Mouse (Mus musculus) gastrocnemius, adult 18-20 months (tissue): ENCODE measurements at regions not wholly inside any gene's neighbourhood (a gene's known extent, or its start where the extent isn't known, plus 50 kb on each side); places are given as distances from the start of the nearest gene placed in this dataset.
A peak's percentile ranks its signal among the peaks of the same experiment; 100 is the strongest.
"Not testable (repeated sequence)": the region's sequence is repeated elsewhere in the genome, so short reads cannot be mapped to it uniquely, and the experiment has no call there.

ENCODE experiments used
- DNase-seq: peaks from one replicate; pipeline ENCODE4 v3.0.0; 2021; ENCODE audit warnings: low spot score

DNA sequence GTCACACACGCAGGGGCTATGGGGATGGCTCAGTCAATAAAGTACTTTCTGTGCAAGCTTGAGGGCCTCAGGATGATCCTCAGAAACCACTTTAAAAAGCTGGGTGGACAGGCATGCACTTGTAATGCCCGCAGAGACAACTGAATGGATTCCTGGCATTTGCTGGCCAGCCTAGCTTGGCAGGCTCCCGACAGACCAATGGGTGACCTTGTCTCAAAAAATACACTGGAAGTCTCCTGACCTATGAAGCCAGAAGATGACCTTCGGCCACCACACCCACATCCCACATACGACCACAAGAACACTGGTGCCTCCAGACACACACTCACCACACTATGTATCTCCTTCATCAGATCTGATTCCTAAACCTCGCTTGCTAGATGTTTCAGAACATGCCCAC is 141.5 kb upstream of the Rybp start:
- DNase-seq = no peak

DNA sequence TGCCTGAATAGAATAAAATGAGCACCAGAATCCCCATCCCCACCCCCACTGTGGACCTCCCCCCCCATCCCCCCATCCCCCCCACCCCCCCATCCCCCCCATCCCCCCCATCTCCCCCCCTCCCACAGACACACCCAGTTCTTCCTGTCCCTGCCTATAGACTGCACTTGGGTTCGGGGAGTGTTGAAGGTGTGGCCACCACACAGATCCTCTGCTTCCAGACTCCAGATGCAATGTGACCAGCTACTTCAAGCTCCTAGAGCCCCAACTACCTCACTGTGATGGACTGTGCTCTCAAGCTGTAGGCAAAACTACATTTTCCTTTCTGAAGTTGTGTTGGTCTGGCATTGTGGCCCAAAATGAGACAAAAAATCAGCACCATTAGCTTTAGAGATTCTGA is 138.3 kb upstream of the Rybp start:
- no peak for DNase-seq

DNA sequence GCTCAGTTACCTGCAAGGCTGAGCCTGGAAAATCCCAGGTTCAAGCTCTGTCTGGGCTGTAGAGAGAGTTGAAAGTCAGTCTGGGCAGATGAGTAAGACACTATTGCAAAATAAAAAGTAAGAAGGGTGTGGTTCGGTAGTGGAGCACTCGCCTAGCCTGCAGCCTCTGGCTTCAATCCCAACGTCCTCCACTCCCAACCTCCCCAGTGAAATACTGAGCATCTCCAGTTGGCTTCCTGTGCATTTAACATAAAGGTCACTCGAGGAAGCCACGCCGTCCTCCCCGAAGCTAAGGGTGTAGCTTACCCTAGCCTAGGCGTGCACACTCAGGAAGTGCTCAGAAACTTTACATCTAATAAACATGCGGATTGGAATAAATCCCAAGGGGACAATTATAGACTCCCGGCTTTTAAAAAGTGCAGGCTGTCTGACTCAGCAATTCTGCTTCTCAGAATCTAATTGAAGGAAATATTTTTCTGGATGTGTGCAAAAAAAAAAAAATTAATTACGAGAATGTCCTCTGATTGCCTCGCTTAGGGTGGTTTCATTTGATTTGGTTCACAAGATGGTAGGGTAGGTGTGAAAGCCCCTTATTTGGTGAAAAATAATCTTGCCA is 137.6 kb upstream of the Rybp start:
- peak; percentile 26 for DNase-seq

DNA sequence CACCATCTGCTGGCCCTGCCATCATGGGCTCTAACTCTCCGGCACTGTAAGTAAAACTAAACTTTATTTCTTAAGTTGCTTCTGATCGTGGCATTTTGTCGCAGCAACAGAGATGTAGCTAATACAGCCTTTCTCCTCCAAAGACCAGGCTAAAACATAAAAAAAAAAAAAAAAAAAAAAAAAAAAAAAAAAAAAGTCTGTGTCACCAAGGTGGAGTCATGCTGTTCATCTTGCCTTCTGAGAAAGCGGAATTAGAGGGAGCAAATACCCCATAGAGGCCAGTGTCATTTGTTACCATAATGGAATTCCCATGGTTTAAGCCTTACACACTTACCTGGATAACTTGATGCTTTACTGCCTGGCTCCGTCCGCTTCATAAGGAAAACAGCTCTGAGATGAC is 136.9 kb upstream of the Rybp start:
- no peak for DNase-seq

DNA sequence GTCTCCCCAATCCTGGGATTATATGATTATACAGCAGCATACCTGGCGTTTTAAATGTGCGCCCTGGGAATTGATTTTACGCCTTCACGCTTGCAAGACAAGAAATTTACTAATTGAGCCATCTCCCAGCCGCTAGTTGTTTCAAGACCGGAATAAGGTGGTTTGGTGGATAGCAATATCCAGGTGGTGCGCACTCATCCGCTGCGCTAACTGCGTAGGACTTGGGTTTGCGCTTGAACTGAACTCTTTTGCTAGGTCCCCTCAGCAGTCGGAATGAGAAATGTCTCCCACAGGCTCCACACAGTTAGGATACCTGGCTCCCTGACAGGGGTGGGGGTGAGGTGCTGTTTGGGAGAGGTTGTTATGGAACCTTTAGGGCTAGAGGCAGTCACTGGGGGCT is 136.4 kb upstream of the Rybp start:
- DNase-seq = no peak

DNA sequence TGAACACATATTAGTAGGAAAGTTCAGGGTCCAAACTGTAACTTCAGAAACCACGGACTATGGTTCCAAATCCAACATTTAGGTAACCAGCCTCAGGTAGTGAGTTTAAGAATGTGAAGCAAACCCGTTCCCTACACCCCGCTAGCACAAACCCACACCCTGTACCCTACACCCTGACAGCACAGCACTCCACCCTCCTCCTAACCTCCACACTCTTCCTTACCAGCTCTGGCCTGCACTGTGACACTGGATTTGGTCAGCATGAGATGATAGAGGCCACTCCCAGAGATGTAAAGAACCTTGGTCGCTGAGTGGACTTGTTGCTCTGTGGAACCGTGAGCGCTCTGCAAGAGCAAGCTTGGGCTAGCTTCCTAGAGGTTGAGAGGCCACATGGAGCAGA is 135.3 kb upstream of the Rybp start:
- DNase-seq = no peak

DNA sequence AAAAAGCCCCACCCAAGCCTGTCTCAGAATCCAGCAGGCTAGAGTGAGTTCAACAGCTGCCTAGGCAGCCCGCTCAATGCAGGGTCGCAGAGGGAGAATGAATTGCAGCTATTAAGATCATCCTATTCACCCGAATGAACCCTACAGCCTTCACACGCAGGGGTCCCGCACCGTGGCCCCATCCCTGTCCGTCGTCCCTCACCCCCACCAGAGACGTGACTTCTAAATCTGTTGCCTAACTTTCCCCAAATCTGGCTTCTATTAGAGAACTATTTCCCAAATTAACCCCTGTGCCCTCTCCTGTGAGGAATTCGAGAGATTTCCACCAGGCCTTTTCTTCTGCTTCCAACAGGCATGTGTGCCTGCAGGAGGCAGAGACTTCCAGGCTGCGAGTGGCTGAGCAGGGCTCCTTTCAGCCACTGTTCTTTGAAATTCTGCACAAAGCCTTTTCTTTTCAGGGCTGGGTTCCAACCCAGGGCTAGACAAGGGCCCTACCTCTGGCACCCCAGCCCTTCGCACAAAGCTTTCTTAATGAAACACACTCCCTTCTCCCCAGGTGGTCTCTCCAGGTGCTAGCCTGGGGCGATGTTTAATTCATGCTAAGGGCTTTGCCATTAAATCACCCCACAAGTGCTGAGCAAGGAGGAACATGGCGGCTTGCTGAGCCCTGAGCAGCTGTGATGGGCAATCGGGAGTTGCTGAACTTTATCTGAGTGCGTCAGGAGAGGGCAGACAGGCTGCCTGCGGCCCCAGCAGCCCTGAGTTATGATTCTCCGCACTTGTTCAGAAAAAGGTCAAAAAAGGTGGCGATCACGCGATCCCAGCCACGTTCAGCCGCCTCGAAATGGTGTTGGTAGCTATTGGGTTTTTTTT is 134.7 kb upstream of the Rybp start:
- DNase-seq = no peak

DNA sequence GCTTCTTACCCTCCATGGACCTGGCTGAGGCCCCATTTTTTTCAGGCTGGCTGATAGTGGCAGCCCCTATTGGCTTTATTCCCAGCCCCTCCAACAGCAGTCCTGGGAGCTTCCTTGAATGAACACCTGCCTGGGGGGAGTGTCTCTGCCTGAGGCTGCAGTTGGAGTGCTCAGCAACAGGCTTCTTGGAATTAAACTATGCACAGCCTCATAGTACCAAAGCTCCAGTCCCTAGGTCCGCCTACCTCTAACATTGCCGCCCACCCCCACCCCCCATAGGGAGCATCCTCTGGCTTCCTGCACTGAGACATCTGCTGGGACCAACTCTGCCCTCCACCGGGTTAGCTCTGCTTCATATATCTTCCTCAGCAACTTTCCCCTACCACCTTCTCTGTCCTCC is 133.3 kb upstream of the Rybp start:
- DNase-seq = no peak

DNA sequence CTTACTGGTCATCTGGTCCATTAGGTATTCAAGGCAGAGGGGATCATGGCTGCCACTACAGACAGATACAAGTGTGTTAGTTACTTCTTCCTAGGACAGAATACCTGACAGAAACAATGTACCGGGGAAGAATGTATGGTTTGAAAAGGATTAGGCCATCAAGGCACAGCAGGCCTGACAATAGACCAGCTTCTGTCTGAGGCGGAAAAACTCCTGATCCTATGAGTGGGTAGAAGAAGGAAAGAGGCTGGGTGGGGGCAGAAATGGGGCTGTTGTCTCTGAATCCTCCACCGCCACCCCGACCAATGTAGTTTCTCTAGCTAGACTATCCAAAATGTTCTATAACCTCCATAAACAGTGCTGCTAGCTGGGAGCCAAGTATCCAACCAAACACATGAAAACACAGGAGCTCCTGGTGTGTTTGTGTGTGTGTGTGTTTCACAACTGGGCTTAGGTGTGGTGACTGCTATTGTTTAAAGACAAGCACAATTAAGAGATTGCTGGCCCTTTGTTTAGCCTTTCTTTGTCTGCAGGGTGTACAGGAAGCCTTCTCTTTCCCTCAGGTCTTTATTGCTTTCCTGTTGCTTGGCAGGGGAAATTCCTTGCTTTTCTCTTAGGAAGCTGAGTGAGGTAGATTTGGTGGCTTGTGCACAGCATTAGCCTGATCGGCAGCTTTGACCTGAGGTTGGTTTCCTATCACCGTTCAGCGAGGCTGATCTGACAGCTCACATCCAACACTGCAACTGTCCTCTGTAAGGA is 132.7 kb upstream of the Rybp start:
- no peak for DNase-seq

DNA sequence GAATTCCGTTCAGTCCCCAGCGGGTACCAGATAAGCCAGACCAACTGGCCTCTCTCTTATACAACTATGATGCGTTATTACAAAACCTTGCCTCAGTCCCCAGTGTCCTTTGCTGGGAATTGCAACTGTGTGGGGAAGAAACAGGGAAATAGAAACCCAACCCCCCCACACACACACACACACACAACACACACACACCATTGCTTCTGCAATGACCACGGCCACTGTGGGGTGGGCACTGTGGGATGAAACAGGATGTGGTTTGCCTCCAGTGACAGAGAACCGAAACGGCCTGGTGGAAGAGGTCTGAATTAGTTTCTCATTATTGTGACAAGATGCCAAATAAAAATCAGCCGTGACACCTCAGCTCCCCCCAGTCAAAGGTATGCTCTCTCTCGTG is 128.8 kb upstream of the Rybp start:
- no peak for DNase-seq

DNA sequence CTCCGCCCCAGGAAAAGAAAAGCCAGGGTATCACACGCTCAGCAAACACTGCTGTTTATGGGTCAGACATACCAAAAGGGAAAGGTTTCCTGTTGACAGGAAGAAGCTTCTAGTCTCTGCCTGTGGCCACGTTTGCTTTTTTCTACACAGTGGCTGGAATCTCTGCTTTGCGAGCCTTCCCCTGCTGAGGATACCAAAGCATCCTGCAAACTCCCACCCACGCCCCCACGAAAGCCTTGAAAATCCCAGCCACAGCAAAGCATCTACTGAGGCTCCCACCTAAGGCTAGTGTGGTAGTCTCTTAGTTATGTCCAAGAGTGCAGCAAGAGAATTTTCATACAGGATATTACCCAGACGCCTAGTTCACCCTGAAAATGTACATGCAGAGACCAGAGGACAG is 128.2 kb upstream of the Rybp start:
- DNase-seq = no peak

DNA sequence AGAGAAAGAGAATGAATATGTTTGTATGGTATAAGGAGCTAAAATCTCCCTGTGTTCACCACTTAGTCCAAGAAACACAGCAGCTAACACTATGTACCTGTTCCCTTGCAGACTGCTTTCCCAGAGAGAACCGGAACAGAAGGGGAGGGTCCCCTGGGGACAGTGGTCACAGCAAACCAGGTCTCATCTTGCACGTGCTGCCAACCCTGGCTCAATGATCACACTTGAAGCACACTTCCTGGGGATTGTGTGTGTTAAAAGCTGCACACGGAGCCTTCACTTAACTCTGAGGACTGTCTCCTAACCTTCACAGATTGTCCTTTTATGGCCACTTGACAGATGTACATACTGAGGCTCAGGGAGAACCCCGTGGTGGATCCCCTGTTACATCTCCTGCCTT is 127.6 kb upstream of the Rybp start:
- DNase-seq = no peak

DNA sequence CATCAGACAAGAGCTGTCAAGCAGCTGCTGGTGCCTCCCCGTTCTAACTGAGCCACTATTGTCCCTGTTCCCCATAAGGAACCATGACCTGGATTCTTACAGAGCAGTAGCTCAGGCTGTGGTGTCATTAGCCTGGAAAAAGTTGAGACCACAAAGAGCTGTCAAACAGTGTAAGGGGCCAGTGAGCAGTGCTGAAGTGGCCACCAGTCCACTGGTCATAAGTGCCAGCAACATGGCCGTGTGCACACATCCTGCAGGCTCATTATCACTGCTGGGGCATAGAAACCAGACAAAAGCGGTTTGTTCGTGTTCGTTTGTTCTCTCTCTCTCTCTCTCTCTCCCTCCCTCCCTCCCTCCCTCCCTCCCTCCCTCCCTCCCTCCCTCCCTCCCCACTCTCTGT is 125.2 kb upstream of the Rybp start:
- DNase-seq = no peak

DNA sequence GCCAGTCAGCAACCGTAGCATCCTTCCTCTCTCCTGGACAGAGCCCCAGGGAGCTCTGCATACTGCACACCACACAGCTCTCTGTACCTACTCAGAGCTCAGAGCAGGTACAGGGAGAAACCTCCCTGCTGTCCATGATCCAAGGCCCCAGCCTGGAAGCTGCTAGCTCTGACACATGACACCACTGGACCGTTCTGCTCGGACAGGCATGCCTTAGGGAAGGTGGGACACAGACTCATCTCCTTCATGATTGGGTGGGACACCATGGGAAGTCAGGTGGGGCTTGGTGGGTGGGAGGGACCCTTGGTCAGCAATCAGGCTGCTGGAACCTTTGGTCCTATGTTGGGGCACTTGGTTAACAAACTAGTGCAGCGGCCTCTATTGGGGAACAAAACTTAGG is 124.7 kb upstream of the Rybp start:
- no peak for DNase-seq

DNA sequence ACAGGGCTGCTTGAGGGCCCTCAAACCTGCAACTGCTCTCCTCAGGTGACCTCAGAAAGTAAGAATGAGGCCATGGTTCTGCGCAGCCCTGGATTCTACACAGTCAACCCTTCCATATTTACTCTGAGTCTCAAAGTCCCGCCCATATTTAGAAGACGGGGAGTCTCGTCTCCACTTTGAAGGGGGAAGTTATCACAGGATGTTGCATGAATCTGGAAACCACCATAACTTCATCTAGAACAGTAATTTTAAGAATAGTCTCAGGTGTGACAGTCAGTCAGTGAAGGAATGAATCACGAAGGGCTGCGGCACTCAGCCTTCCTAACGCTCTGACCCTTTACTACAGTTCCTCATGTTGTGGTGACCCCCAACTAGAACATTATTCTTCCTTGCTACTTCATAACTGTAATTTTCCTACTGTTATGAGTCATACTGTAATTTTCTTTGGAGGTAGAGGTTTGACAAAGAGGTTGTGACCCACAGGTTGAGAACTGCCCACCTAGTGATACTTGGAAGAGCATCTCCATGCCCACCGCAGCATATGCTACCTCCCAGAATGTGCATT is 122.9 kb upstream of the Rybp start:
- DNase-seq = no peak

DNA sequence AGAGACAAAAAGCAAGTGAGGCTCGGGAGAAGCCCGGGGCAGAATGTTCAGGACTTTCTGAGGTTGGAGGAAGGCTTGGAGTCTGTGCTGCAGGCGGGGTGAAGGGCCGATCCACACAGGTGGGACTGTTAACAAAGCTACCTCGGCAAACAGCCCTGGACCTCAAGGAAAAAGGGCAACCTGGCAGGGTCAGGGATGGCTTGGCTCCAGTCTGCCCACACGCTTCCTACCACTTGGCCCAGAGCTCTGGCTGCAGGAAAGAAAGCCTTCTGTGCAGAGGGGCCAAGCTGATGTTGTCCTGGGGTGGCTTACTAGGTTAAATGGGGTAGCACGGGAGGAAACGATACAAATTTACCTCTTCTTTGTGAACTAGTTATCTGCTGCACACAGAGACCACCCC is 121.5 kb upstream of the Rybp start:
- no peak for DNase-seq

DNA sequence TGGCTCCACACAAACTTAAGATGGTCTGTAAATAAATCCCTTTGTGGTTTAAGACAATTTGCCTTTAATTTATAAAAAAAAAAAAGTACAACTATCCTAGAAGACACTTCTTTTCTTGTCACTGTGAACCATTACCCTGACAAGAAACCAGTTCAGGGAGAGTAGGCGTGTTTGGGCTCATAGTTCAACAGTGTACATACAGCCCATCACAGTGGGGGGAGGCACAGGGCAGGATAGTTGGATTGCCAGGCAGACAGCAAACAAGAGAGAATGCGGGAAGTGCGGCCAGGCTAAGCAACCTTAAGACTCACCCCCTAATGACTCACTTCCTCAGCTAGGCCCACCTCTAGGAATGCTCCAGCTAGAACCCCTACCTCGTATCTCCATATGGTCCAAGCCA is 119.2 kb upstream of the Rybp start:
- no peak for DNase-seq

DNA sequence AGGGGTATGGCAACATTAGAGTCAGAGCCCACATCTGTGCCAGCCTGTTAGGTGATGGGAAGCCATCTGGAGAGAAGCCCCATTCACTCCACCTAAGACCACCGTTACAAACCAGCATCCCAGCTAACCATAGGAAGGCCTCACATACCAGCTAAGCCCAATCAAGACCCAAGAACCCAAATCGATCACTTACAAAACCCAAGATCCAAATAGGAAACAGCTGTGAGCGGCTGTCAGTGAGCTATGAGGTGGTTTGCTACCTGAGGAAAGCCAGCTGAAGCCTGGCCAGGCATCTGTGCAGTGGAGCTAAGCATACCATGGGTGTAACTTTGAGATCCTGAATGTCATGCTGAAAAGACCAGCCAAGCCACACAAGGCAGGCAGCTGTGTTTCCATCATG is 116.9 kb upstream of the Rybp start:
- no peak for DNase-seq

DNA sequence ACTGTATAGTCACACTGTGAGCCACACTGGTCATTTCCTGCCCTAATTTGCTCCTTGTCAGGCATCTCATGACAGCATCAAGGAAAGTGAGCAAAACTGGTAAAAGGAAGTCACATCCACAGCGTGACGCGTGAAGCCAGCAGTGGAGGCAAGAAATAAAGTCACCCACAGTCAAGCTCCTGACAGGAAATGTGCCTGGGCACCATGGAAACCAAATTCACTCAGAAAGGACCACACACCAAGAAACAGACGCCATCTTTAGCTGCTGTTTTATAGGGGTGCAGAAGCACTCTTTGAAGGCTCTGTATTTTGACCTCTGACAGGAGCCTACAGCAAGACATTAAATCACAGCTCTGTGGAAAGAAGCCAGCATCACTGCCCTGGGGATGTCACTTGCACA is 115.4 kb upstream of the Rybp start:
- no peak for DNase-seq

DNA sequence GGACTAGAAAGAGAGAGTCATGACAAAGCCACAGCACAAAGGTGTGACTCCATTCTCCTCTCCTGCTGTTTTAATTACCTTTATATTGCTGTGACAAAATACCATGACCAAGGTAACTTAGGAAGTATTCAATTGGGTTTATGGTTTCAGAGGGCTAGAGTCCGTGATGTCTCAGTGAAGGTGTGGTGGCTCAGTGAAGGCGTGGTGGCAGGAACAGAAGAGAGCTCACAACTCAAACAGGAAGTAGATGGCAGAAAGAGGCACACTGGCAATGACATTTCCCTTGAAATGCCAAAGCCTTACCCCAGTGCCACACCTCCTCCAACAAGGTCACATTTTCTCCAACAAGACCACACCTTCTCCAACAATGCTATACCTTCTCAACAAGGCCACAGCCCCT is 114.4 kb upstream of the Rybp start:
- no peak for DNase-seq

DNA sequence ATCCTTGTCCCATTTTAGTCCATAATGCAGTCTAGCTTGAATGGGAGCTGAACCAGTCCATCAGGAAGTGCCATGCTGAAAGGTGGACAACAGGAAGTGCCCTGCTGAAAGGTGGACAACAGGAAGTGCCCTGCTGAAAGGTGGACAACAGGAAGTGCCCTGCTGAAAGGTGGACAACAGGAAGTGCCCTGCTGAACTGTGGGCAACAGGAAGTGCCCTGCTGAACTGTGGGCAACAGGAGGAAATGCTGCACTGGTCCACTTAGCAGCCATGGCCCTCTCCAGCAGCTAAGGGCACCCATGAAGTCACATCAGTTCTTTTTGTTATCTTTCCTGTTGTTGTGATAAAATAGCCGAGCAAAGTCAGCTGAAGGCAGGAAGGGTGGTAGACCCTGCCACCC is 112.1 kb upstream of the Rybp start:
- not testable (repeated sequence) for DNase-seq
